In genomic region chr7:107707650-107708049, GRCm38 (mm10) we compare ENCODE assay signal across 9 mouse cellular contexts. TPM values are rescaled to one million over a fixed set of nuclear protein-coding genes. Genes with fewer than 3 reads are reported as not detected.
DNase-seq lines count a peak whose midpoint lies in the region; ATAC-seq and TF ChIP-seq lines count a peak whose summit lies in the region.
"Had no signal": no experiment of that assay in that cellular context is flagged by ENCODE, and none has a peak within 500 bp of the region (broad histone marks: within the 10 kb centered on the region; RNA-seq: fewer than 3 reads in every experiment).

No protein-coding gene starts in this region.

- WGBS in small intestine, adult 2 months = 67% methylated on average over 9 of the region's 9 CpGs
- 77% methylated on average over 9 of the region's 9 CpGs for WGBS in forebrain, embryonic 12.5 days

- no peaks in the 10 kb centered on the region for H3K9me3 ChIP-seq in forebrain, embryonic 12.5 days
- H3K9me3 ChIP-seq: midbrain, embryonic 12.5 days had no signal

- no peak for TF ChIP-seq POLR2A in small intestine, adult 2 months (IDR thresholded peaks at IDR 0.05; ENCODE audit: low read depth, low read length)

- no peak for ATAC-seq in forebrain, embryonic 12.5 days (ENCODE audit: low FRiP score)
- ATAC-seq in cerebellum, adult (ENCODE audit: insufficient number of reproducible peaks, low FRiP score, low TSS enrichment) = no peak

- H3K4me2 ChIP-seq in forebrain, embryonic 12.5 days = no peak overlapping the region

- no peak for TF ChIP-seq CTCF in small intestine, adult 2 months (IDR thresholded peaks at IDR 0.05; ENCODE audit: extremely low read depth, insufficient read length, insufficient replicate concordance, low read depth, low read length)

- H3K9ac ChIP-seq in forebrain, embryonic 12.5 days = no peak overlapping the region
- H3K9ac ChIP-seq: midbrain, embryonic 12.5 days had no signal

- no peak overlapping the region for H3K4me3 ChIP-seq in small intestine, adult 2 months (ENCODE audit: low read depth, low read length)
- H3K4me3 ChIP-seq in forebrain, embryonic 12.5 days (replicated peaks) = no peak overlapping the region
- H3K4me3 ChIP-seq: midbrain, embryonic 12.5 days had no signal

- H3K27me3 ChIP-seq in small intestine, adult 2 months (ENCODE audit: control insufficient read depth, insufficient read depth, low read length) = no peaks in the 10 kb centered on the region
- no peaks in the 10 kb centered on the region for H3K27me3 ChIP-seq in forebrain, embryonic 12.5 days
- H3K27me3 ChIP-seq: midbrain, embryonic 12.5 days had no signal

- H3K36me3 ChIP-seq in small intestine, adult 2 months (ENCODE audit: control insufficient read depth, insufficient read depth, low read length) = peaks cover 14% of the 10 kb centered on the region
- H3K36me3 ChIP-seq in forebrain, embryonic 12.5 days (replicated peaks) = no peaks in the 10 kb centered on the region
- H3K36me3 ChIP-seq: midbrain, embryonic 12.5 days had no signal

- DNase-seq in 416B (ENCODE audit: low read depth) = peak; percentile 10
- peak; percentile 75 to 81 for DNase-seq in CD8-positive naive resting alpha-beta T cell, adult 2 months (ENCODE audit: low read depth in 2 of 2, low spot score in 2 of 2)
- peak; percentile 89 for DNase-seq in induced T-regulatory cell, adult 2 months (ENCODE audit: low read depth)
- no peak for DNase-seq in layer of hippocampus, postnatal 36 days
- no peak for DNase-seq in left cerebral cortex, adult 18-20 months (ENCODE audit: low spot score in 2 of 2)

- H3K27ac ChIP-seq in small intestine, adult 2 months (ENCODE audit: insufficient read depth, low read depth, low read length) = peak overlapping the region; percentile 5; the same call in 1 of the 2 replicates
- H3K27ac ChIP-seq in forebrain, embryonic 12.5 days = no peak overlapping the region
- H3K27ac ChIP-seq: midbrain, embryonic 12.5 days had no signal

- H3K4me1 ChIP-seq in small intestine, adult 2 months (ENCODE audit: control insufficient read depth, insufficient read depth, insufficient read length, low read length) = peaks cover 22% of the 10 kb centered on the region; the same call in 1 of the 2 replicates
- peaks cover 8% of the 10 kb centered on the region for H3K4me1 ChIP-seq in forebrain, embryonic 12.5 days

RNA-seq across cellular contexts. Expression of gene Cyb5r2, which starts 50.2 kb away (rescaled TPM):
- polyA plus RNA-seq in small intestine, adult 2 months (2012; rRNA removed) = not detected in 2 replicates
- 0.17 TPM in 1 of 2 replicates, not detected in the other for polyA plus RNA-seq in forebrain, embryonic 12.5 days (2016; fragmentation: Nextera tagmentation; extraction: Ambion mirVana)
- total RNA-seq in layer of hippocampus, postnatal 36 days (2021) = not detected
- not detected for total RNA-seq in left cerebral cortex, adult 18-20 months (2021)

Comparison
In these comparisons a context has a peak if more than half of its experiments do, and no peak if none do; other contexts are left out.
1. DNase-seq: peak in 416B (single experiment), CD8-positive naive resting alpha-beta T cell, adult 2 months (2 of 2) and induced T-regulatory cell, adult 2 months (single experiment); none in layer of hippocampus, postnatal 36 days (0 of 2) and left cerebral cortex, adult 18-20 months (0 of 2).